Mouse (Mus musculus): ENCODE results near the gene Sppl2c.
"Not testable (repeated sequence)": the region's sequence is repeated elsewhere in the genome, so short reads cannot be mapped to it uniquely, and the experiment has no call there.

Gene Sppl2c

DNA sequence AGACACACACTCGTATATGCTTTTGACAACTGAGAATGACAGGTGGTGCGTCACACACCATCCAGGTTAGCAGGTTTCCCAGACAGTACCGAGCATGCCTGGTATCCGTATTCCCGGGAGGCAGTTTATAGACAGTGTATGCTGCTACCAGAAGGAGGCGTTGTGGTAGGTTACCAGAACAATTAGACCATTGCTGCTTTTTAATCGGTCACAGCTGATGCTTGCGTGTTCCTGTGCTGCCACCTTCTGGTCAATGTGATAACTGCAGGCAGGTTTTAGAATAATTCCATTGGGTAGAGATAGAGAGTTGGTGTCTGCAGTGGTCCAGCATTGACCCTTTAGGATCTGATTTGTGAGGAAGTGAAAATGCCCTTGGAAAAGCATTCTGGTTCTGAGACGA, 9.7 kb downstream of the Sppl2c start:
- peak; percentile 84 for DNase-seq (ENCODE audit: low read depth, low spot score)

DNA sequence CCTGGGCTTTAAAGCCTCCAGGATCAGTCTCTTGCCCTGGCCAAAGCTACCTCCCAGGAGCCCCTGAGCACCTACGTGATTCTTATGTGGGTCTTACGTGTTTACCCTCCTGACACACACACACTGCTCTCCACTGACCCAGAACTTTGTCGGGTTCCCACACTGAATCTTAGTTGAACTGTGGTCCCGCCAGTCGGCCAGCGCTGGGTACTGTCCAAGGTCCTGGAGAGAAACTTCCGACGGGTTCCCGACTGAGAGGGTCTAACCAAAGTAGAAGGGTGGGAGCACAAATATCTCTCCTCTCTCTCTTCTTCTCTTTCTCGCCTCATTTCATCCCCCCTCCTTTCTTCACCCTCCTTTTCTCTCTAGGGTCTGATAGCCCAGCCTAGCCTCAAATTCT, 11.7 kb downstream of the Sppl2c start:
- DNase-seq (ENCODE audit: low read depth, low spot score) = no peak

DNA sequence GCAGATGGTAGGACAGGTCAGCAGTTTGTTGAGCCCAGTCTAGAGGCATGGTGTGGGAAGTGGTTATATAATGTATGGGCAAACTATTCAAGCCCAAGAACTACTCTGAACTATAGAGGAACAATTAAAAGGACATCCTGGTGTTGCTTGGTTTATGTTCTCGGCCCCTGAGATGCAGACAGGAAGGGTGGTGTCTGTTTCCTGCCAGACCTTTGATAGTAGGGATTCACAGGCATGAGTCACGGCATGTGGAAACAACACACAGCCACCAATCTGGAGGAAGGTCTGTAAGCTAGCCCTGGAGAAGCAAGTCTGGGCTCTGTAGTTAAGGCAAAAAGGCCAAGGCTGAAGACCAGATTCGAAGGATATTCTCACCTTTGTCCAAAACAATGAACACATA, 17.1 kb downstream of the Sppl2c start:
- no peak for DNase-seq (ENCODE audit: low read depth, low spot score)

DNA sequence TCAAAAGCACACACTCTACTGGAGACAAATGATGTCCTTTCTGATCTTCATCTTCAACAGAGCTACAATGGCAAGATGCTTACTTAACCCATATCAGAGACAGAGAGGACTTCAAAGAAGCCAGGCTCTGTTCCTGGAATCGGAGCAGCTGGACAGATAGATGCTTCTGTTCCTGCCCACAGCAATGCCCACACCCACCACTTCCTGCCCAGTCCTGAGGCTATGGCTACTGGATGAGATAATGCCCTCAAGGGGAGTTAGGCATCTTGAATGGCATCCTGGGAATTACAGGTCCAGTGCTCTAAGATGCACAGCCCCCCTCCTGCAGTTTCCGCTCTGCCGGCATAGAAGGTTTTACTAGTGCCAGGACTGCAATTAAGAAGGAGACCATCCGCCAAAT, 20.4 kb downstream of the Sppl2c start:
- no peak for DNase-seq (ENCODE audit: low read depth, low spot score)

DNA sequence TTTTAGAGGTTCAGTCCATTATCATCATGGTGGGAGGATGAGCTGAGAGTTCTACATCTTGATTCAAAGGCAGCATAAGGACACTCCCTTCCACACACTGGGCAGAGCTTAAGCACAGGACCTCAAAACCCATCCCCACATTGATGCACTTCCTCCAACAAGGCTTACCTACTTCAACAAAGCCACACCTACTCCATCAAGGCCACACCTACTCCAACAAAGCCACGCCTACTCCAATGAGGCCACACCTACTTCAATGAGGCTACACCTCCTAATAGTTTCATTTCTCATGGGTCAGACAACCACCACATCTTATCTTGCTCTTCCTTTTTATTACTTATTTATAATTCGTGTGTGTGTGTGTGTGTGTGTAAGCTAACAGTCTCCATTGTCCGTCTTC, 22.9 kb downstream of the Sppl2c start:
- DNase-seq (ENCODE audit: low read depth, low spot score) = no peak

DNA sequence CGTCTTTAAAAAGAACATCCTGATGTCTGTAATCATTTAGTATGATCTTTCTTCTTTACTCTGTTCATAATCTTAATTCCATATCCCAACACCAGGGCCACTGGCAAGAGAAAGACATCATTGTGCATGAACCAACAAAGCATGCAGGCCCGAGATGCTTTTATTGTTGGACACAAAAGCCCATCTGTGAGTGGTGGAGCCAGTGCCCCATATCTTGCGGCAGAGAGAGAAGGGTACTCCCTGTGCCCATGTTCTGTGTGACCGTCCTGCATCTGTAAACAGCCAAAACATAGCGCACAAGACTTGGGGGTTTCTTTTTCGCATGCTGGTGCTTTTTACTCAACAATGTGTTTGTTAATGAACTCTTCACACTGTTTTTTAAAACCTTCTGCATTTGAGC, 25.1 kb downstream of the Sppl2c start:
- DNase-seq (ENCODE audit: low read depth, low spot score) = no peak

DNA sequence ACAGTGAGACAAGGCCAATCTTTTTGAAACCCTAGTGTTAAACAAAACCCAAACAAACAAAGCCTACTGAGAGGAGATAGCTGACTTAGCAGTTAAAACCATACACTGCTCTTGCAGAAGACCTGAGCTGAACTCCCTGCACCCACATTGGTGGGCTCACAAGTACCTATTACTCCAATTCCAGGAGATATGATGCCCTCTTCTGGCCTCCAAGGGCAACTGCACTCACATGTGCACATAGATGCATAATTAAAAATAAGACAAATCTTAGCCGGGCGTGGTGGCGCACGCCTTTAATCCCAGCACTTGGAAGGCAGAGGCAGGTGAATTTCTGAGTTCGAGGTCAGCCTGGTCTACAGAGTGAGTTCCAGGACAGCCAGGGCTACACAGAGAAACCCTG, 28.0 kb downstream of the Sppl2c start:
- DNase-seq (ENCODE audit: low read depth, low spot score) = not testable (repeated sequence)

DNA sequence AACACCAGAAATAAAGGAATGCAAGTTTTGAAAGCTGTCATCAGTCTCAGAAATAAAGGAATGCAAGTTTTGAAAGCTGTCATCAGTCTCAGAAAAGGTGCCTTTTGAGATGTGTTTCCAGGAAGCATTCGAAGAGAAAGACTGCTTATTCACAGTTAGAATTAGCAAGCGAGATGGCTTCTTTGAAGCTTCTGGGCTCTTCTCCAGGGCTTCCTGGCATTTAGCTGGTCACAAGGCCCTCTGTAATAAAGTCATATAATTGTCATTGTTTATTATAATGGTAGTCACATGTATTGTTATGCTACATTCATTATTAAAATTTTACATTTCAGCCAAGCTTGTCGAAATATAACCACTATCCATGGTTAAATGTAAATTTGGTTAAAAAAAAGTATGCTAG, 31.9 kb downstream of the Sppl2c start:
- DNase-seq (ENCODE audit: low read depth, low spot score) = no peak

DNA sequence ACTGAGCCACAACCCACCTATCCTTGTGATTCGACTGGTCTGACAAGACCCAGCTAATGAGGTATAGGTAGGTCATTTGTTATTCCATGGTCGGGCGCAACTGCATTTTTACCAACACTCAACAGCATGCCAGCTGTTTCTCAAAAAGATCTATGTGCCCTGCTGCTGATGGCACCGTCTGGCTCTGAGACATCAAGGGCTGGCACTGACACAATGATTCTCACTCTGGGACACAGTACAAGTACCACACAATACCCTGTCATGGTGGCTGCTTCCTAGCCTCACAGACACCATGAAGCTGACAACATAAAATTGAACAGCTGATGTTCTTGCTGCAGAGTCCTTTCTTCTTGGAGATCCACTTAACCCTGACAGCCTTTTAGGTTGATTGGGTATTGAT, 34.2 kb downstream of the Sppl2c start:
- no peak for DNase-seq (ENCODE audit: low read depth, low spot score)

DNA sequence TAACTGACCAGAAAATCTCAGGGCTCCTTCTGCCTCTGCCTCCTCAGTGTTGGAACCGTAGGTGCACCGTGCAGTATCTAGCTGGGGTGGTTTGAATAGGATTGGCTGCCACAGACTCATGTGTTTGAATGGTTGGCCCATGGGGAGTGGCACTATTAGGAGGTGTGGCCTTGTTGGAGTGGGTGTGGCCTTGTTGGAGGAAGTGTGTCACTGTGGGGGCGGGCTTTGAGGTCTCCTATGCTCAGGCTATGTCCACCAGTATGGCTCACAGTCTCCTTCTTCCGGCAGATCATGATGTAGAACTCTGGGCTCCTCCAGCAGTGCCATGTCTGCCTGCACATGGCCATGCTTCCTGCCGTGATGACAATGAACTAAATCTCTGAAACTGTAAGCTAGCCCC, 35.6 kb downstream of the Sppl2c start:
- DNase-seq (ENCODE audit: low read depth, low spot score) = no peak

DNA sequence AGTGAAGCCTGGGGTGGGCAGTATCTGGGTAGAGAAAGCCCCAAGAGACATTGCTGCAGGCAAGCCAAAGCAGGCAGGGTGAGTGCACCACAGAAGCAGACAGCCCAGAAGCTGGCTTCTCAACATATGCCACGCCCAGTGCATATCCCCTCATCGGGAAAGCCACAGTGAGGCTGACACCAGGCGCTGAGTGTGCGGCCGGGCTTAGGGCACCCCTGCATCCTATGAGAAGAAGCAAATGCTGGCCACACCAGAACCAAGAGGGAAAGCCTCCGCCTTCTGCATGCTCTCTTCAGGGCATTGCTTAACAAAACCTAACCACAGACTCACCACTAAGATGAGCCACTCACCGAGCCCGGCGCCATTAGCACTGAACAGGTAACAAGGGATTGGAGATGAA, 37.2 kb downstream of the Sppl2c start:
- no peak for DNase-seq (ENCODE audit: low read depth, low spot score)

DNA sequence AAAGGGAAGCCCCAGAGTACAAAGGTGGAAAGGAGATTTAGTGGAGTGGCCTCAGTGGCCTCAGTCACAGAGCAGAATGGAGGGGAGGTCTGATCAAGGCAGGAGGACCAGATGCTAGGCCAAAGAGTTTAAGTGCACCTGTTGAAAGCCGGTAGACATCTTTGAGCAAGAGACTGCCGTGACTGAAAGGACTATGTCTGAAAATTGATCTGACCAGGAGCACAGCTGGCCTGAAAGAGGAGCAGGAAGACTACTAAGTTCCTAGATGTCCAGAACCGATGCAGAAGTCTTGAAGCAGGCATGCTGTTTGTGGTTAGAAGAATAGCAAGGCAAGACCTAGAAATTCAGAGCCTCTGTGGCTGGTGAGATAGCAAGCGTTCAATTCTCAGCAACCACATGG, 43.3 kb downstream of the Sppl2c start:
- DNase-seq (ENCODE audit: low read depth, low spot score) = no peak

DNA sequence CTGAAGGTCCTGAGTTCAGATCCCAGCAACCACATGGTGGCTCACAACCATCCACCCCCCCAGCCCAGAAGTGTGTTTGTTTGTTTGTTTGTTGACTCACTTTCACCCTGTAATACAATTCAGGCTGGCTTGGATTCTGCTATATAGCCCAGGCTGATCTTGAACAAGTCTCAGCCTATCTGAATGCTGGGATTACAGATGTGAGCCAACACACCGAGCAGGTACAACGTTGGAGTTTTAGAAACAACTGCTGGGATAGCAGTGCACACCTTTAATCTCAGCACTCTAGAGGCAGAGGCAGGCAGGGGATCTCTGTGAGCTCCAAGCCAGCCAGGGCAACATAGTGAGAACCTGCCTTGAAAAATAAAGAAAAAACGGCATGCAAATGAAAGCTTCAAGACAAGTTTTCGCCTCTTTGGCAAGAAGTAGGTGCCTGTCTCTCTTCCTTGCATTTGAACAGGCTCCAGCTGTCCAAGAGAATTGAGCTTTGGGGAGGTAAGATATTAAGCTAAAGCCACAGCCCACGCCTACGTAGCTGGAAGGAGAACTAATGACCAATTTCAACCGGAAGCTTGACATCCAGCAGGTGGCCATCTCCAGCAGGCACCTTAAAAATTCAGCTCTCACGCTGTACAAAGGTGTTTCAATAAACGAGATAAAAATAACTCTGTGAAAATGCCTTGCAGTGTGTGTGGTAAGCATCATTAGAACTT, 44.1 kb downstream of the Sppl2c start:
- no peak for DNase-seq (ENCODE audit: low read depth, low spot score)

DNA sequence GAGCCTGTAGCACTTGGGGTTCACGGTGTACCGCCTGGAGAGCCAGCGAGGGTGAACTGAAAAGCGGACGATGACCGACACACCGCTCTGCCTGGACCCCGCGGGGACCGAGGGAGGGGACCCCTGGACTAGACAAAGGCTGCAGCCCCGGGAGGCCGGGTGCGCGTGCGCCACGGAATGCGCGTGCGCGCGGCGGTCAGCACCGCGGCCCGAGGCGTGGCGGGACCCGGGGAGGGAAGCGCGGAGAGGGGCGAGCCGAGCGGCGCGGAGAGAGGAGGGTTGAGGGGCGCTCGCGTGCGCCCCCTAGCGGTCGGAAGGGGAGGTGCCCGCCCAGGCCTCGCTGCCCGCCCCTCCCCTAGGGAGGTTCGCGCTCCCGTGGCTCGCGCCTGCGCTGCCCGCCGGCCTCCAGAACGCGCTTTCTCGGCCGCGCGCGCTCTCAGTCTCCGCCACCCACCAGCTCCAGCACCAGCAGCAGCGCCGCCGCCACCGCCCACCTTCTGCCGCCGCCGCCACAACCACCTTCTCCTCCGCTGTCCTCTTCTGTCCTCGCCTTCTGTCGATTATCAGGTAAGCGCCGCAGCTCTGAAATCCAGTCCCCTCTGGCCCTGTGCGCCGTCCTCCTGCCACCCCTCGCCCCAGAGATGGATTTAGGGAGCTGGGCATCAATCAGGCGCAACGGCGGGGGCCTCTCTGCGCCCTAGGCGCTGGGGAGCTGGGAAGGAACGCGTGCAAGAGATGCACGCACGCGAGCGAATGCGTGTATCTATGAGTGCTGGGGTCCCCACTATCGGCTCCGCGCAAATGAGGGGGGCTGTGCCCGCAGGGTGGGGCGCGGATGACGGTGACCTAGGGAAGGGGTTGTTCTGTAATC, 45.1 kb downstream of the Sppl2c start, which contains the start of gene Mapt:
TSS of gene Mapt (plus strand) at position 350 of the 871 bp plus-strand sequence.
- DNase-seq (ENCODE audit: low read depth, low spot score) = no peak

DNA sequence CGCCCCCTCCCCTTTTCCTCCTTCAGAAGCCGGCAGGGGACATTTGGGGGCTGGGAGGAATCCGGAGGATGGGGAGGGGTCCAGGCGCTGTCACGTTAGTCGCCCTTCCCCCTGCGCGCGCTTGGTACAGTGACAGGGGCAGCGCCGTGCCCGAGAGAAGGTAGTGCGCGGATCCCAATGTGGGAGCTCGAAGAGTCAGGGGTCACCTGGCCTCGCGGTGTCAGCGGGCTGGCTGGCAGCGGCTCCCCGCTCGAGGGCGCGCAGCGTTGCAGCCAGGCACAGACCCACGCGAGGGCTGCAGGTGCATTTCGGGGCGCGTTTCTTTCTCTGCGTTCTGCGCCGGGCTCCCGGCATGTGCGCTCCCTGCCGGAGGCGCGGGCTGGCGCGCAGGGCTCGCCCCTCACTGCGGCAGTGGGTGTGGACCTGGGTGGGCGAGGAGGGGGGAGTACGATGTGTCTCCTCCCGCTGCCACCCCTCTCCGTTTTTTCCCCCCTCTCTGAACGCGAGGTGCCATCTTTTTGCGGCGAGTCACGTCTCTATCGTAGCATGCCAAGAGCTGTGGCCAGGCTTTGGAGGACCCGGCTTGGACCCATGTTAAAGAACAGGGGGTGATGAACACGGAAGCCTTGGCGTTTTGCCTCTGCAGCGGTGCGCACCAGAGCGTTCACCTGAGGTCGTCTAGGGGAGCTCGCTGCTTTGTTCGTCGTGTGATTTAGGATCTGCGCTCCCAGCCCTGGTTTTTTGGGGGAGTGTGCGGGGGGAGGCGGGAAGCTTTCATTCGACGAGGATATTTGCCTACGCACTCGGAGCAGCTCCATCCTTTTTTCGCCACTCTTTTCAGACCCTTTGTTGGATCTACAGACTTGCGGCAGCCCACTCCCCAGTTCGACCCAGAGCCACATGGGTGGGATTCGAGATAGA, 46.3 kb downstream of the Sppl2c start:
- no peak for DNase-seq (ENCODE audit: low read depth, low spot score)

DNA sequence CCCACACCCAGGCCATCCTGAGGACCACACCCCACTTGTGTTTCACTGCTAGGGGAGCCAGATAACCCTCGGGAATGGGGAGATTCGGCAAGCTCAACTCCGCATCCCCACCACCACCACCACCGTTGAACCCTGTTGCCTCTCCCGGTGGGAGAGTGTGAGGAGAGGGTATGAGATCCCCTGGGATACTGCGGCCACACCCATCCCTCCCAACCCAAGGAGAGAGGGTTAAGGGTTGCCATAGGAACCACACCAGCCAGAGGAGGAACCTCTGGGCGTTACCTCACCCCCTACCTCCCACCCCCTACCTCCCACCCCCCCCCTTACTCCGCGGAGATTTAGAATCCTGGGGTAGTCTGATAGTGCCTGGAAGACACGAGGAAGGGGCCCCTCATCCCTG, 47.0 kb downstream of the Sppl2c start:
- no peak for DNase-seq (ENCODE audit: low read depth, low spot score)

DNA sequence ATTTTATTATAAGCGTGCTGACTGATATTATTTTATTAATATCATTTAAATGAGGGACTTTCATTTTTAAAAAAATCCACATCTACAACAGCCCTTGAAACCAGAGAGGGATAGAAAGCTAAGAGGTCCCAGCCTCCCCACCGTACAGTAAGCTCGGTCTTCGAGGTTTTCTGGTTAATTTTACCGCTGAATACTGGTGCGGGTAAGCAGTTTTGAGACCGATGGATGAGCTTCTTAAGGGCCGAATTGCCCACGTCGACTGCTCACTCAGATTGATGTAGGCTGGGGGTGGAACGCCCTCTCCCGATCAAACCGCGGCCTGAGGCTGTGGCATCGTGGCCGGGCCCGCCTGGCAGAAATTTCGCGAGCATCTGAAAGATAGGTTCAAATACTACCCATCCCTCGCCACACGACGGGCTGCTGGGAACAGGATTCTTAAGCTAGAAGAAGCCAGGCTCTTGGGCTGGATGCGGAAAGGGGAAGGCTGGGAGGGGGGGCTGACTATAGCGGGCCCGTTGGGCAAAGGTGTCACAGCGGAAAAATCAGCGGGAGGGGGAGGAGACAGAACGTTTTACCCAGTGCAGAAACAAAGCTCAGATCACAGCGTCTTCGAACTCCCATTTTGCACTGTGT, 47.6 kb downstream of the Sppl2c start:
- DNase-seq (ENCODE audit: low read depth, low spot score) = no peak

DNA sequence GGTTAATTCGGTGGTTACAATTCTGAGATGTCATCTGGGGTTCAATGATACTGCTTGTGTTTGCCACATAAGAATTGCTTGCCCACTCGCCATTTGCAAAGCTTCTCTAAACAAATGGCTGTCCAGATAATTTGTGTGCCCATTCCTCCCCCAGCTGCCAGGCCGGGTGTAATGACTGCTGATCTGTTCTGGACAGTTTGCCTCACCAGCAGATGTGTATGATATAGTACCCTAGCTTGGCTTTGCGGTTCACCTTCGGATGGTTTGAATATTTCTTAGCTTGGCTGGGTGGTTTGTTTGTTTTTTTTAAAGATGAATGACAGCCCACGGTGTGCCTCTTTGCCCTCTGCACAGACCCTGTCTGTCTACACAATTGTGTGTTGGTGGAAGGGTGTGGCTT, 48.6 kb downstream of the Sppl2c start:
- no peak for DNase-seq (ENCODE audit: low read depth, low spot score)

DNA sequence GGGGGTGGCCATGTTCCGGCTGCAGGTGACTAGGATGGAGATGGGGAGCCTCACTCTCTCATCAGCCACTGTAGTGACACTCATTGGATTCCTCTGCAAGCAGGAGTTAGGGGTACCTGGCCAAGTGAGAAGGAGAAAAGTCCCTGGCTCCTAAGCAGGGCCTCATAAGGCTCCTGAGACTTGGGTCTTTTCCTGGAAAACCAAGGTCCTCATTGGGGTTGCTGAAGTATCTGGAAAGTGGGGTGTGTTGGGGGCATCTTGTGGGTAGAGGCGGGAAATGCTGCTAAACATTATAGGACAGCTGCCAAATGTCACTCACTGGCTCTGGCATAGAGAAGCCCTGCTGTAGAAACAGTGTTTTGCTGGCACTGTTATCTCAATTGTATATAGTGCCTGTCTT, 49.8 kb downstream of the Sppl2c start:
- DNase-seq (ENCODE audit: low read depth, low spot score) = no peak

DNA sequence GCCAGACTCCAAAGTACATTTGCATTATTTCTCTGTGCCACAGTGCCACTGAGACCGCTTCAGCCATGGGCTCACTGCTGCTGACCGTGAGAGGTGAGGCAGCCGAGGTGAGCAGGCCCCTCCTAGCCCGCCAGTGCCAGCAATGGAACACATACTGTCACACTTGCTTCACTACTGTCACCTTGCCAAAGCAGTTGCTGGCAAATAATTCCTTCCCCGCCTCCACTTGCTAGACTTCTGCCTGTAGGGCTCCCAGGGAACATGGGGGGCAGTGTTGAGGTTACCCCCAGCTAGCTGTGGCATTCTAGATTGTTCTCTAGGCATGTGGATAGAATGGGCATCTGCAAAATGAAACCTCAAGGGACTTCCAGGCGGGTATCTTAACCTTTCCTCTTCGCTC, 51.1 kb downstream of the Sppl2c start:
- no peak for DNase-seq (ENCODE audit: low read depth, low spot score)

DNA sequence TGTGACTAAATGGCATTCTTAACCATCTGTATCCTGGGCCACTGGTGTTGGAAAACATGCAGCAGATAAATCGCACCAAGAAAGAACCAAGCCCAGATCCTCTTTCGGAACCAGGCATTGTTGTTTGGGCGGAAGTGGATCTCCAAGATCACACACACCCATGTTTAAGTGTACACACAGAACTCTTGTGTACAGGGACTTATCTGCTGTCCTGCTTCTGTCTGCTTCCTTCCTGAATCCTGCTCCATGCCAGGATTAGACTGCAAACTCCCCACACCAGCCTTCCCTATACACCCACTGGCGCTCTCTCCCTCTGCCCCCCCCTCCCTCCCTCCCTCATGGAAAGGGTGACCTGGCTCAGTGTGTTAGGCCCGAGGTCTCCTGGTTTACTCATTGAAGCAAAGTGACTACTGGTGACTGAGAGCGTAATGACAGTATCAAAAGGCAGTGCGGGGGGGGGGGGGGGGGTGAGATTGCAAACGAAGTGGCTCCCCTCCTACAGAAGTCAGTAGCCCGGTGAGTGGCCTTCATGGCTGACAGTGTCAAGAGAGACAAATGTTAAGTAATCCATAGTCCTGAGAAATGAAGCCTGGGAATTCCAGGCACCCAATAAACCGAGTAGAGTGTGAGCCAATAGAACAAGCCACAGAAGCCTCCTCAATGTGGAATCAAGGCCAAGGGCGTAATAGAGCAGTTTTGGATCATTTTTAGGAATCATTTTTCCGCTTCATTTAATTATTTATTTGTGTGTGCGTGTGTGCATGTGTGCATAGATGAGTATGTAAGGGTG, 52.0 kb downstream of the Sppl2c start:
- no peak for DNase-seq (ENCODE audit: low read depth, low spot score)

All from telencephalon, adult 2 months (tissue).